15 mouse cellular contexts compared by ENCODE assay signal in the genomic region with DNA sequence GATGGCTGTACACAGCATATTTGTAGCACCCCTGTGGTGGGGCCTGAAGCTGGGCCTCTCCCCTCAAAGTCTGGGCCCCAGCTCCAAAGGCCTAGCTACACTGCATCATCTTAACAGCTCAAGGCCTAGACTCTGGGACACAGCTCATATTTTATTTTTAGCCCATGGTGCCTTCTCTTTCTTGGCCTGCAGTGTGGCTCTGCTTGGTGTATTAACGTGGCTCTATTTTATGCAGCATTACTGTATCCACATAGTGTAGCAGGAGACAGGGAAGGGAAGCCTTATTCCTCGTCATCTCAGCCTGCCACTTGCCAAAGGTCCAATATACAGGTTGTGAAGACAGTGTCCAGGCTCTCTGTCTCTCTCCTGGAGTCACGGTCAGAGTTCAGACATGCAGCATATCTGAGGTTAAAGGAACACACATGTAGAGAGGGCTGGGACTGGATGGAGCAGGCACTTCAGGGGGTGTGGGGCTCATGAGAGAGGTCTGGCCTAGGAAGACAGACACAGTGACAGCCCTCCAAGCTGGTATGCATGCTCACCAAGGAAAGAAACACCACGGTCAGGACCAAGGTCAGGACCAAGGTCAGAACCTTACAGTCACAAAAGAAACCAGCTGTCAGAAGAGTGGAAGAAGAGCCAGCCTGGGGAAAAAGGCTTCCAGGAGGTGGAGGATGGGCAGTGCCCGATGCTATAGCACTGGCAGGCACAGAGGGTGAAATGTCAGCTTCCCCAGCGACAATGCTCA. TPM values are rescaled to one million over a fixed set of nuclear protein-coding genes. Genes with fewer than 3 reads are reported as not detected.
DNase-seq lines count a peak whose midpoint lies in the region; ATAC-seq lines count a peak whose summit lies in the region.
"Had no signal": no experiment of that assay in that cellular context is flagged by ENCODE, and none has a peak within 500 bp of the region (broad histone marks: within the 10 kb centered on the region; RNA-seq: fewer than 3 reads in every experiment).

No protein-coding gene starts in this region.

- intact Hi-C loops in heart, postnatal 25 days (cut with DNase I) = no loop called here

- ATAC-seq in midbrain, embryonic 15.5 days (replicated peaks) = no peak
- no peak for ATAC-seq in stomach, embryonic 14.5 days (ENCODE audit: insufficient number of reproducible peaks, insufficient read depth, low FRiP score, low read depth)
- ATAC-seq: CD4-positive, CD25-positive, alpha-beta regulatory T cell, adult 4 months had no signal

- peaks cover 67% of the 10 kb centered on the region for H3K4me1 ChIP-seq in heart, embryonic 10.5 days
- peaks cover 24% of the 10 kb centered on the region for H3K4me1 ChIP-seq in midbrain, embryonic 10.5 days
- peaks cover 6% of the 10 kb centered on the region; the same call in 1 of the 2 replicates for H3K4me1 ChIP-seq in midbrain, embryonic 15.5 days
- peaks cover 12% of the 10 kb centered on the region; the same call in 1 of the 2 replicates for H3K4me1 ChIP-seq in stomach, embryonic 14.5 days (ENCODE audit: control insufficient read depth, insufficient read depth, low read length)

- peak overlapping the region; percentile 85 for H3K27ac ChIP-seq in heart, embryonic 10.5 days
- peak overlapping the region; percentile 46; the same call in 1 of the 2 replicates for H3K27ac ChIP-seq in midbrain, embryonic 10.5 days (replicated peaks)
- no peak overlapping the region for H3K27ac ChIP-seq in midbrain, embryonic 15.5 days
- H3K27ac ChIP-seq in stomach, embryonic 14.5 days (ENCODE audit: low read length) = peak overlapping the region; percentile 58; the same call in 1 of the 2 replicates
- H3K27ac ChIP-seq: forebrain, embryonic 10.5 days; midbrain, embryonic 12.5 days; neural tube, embryonic 13.5 days had no signal

- DNase-seq in heart, embryonic 10.5 days (ENCODE audit: low spot score) = no peak
- no peak for DNase-seq in heart, postnatal 25 days (ENCODE audit: low spot score)
- no peak for DNase-seq in midbrain, embryonic 10.5 days (ENCODE audit: low spot score)
- peak; percentile 58 to 69 for DNase-seq in adrenal gland, postnatal 36 days
- no peak for DNase-seq in left cerebral cortex, adult 18-20 months (ENCODE audit: low spot score in 2 of 2)
- DNase-seq in kidney, adult 8-10 months = no peak
- DNase-seq: gastrocnemius, postnatal 10 days; kidney, adult 18-20 months; right cerebral cortex, postnatal 25 days had no signal

- no peaks in the 10 kb centered on the region for H3K36me3 ChIP-seq in heart, embryonic 10.5 days
- H3K36me3 ChIP-seq in midbrain, embryonic 10.5 days = no peaks in the 10 kb centered on the region
- peaks cover 4% of the 10 kb centered on the region; the same call in 1 of the 2 replicates for H3K36me3 ChIP-seq in midbrain, embryonic 15.5 days (replicated peaks)
- H3K36me3 ChIP-seq in stomach, embryonic 14.5 days (ENCODE audit: control insufficient read depth, insufficient read depth, low read length) = no peaks in the 10 kb centered on the region
- H3K36me3 ChIP-seq: forebrain, embryonic 10.5 days; midbrain, embryonic 12.5 days had no signal

- 58% methylated on average over 6 of the region's 6 CpGs for WGBS in heart, embryonic 10.5 days
- WGBS in midbrain, embryonic 10.5 days = 84% methylated on average over 6 of the region's 6 CpGs
- WGBS in midbrain, embryonic 15.5 days = 88% methylated on average over 6 of the region's 6 CpGs
- 70% methylated on average over 6 of the region's 6 CpGs for WGBS in stomach, embryonic 14.5 days

- no peaks in the 10 kb centered on the region for H3K9me3 ChIP-seq in heart, embryonic 10.5 days
- no peaks in the 10 kb centered on the region for H3K9me3 ChIP-seq in midbrain, embryonic 10.5 days (replicated peaks)
- H3K9me3 ChIP-seq in midbrain, embryonic 15.5 days = no peaks in the 10 kb centered on the region
- H3K9me3 ChIP-seq in stomach, embryonic 14.5 days (ENCODE audit: control insufficient read depth, low read depth, low read length) = no peaks in the 10 kb centered on the region
- H3K9me3 ChIP-seq: forebrain, embryonic 10.5 days; midbrain, embryonic 12.5 days; neural tube, embryonic 13.5 days had no signal

- no peaks in the 10 kb centered on the region for H3K27me3 ChIP-seq in heart, embryonic 10.5 days (ENCODE audit: insufficient read depth, poor library complexity, severe bottlenecking)
- no peaks in the 10 kb centered on the region for H3K27me3 ChIP-seq in midbrain, embryonic 10.5 days (ENCODE audit: low read depth, poor library complexity, severe bottlenecking)
- no peaks in the 10 kb centered on the region for H3K27me3 ChIP-seq in midbrain, embryonic 15.5 days (replicated peaks)
- no peaks in the 10 kb centered on the region for H3K27me3 ChIP-seq in stomach, embryonic 14.5 days (ENCODE audit: control insufficient read depth, insufficient read depth, low read length)
- H3K27me3 ChIP-seq: midbrain, embryonic 12.5 days; neural tube, embryonic 13.5 days had no signal

- H3K4me2 ChIP-seq in midbrain, embryonic 15.5 days = no peak overlapping the region
- H3K4me2 ChIP-seq in stomach, embryonic 14.5 days (replicated peaks; ENCODE audit: low read depth, low read length) = no peak overlapping the region
- H3K4me2 ChIP-seq: midbrain, embryonic 12.5 days; neural tube, embryonic 13.5 days had no signal

- no peak overlapping the region for H3K4me3 ChIP-seq in heart, embryonic 10.5 days
- no peak overlapping the region for H3K4me3 ChIP-seq in midbrain, embryonic 10.5 days
- no peak overlapping the region for H3K4me3 ChIP-seq in midbrain, embryonic 15.5 days
- no peak overlapping the region for H3K4me3 ChIP-seq in stomach, embryonic 14.5 days (ENCODE audit: low read depth, low read length)
- H3K4me3 ChIP-seq: forebrain, embryonic 10.5 days; midbrain, embryonic 12.5 days; neural tube, embryonic 13.5 days had no signal

- H3K9ac ChIP-seq in midbrain, embryonic 15.5 days = no peak overlapping the region
- H3K9ac ChIP-seq in stomach, embryonic 14.5 days (replicated peaks; ENCODE audit: low read depth, low read length) = no peak overlapping the region
- H3K9ac ChIP-seq: midbrain, embryonic 12.5 days; neural tube, embryonic 13.5 days had no signal

RNA-seq across cellular contexts. Expression of gene Angptl2, which starts 52.7 kb away (rescaled TPM):
- polyA plus RNA-seq in heart, embryonic 10.5 days (2016; fragmentation: Nextera tagmentation; extraction: Ambion mirVana) = 40.4 and 49.8 TPM in 2 replicates
- total RNA-seq in heart, postnatal 25 days (2021) = 10 to 100 TPM; 47.9 to 78.9 TPM
- 21.8 and 25.9 TPM in 2 replicates for polyA plus RNA-seq in midbrain, embryonic 10.5 days (2016; fragmentation: Nextera tagmentation; extraction: Ambion mirVana)
- polyA plus RNA-seq in midbrain, embryonic 15.5 days (2015; fragmentation: Nextera tagmentation; extraction: Ambion mirVana) = 16.2 and 19.3 TPM in 2 replicates
- 10 to 100 TPM; 31.0 to 31.6 TPM for total RNA-seq in adrenal gland, postnatal 36 days (2021)
- 39.7 and 45.2 TPM in 2 replicates for polyA plus RNA-seq in stomach, embryonic 14.5 days (2014; fragmentation: Nextera tagmentation; extraction: Ambion mirVana)
- 1 to 10 TPM; 2.5 TPM for total RNA-seq in left cerebral cortex, adult 18-20 months (2021)

Comparison
In these comparisons a context has a peak if more than half of its experiments do, and no peak if none do; other contexts are left out.
1. DNase-seq: peak in adrenal gland, postnatal 36 days (2 of 2); none in heart, embryonic 10.5 days (single experiment), heart, postnatal 25 days (single experiment), midbrain, embryonic 10.5 days (single experiment), left cerebral cortex, adult 18-20 months (0 of 2) and kidney, adult 8-10 months (0 of 2).